Mouse (Mus musculus): ENCODE measurements around the gene Borcs6. TPM values are rescaled to one million over a fixed set of nuclear protein-coding genes. Genes with fewer than 3 reads are reported as not detected.

Borcs6 gene
- polyA plus RNA-seq, 1 experiment = 22.1 TPM

- TF ChIP-seq POLR2A (IDR thresholded peaks at IDR 0.05; ENCODE audit: borderline replicate concordance, extremely low read depth, insufficient read depth, insufficient read length, poor library complexity, severe bottlenecking) (no peak), CTCF (IDR thresholded peaks at IDR 0.05; ENCODE audit: borderline replicate concordance, extremely low read depth, insufficient read depth, insufficient read length) (no peak)
- no peak for DNase-seq (ENCODE audit: low read depth)
Measured at GRCm38 (mm10) chr11:69064259-69065133, 5.0 kb downstream of the Borcs6 start.

- TF ChIP-seq CTCF (IDR thresholded peaks at IDR 0.05; ENCODE audit: borderline replicate concordance, extremely low read depth, insufficient read depth, insufficient read length) (no peak), POLR2A (IDR thresholded peaks at IDR 0.05; ENCODE audit: borderline replicate concordance, extremely low read depth, insufficient read depth, insufficient read length, poor library complexity, severe bottlenecking) (no peak)
- DNase-seq (ENCODE audit: low read depth) = no peak
Measured at GRCm38 (mm10) chr11:69065394-69065925, 5.9 kb downstream of the Borcs6 start.

- no peak for TF ChIP-seq POLR2A (IDR thresholded peaks at IDR 0.05; ENCODE audit: borderline replicate concordance, extremely low read depth, insufficient read depth, insufficient read length, poor library complexity, severe bottlenecking)
- TF ChIP-seq CTCF (IDR thresholded peaks at IDR 0.05; ENCODE audit: borderline replicate concordance, extremely low read depth, insufficient read depth, insufficient read length) = no peak
- peak; percentile 63 for DNase-seq (ENCODE audit: low read depth)
Measured at GRCm38 (mm10) chr11:69066163-69066861, 6.8 kb downstream of the Borcs6 start.

- peak; percentile 92 for DNase-seq (ENCODE audit: low read depth)
- TF ChIP-seq POLR2A (IDR thresholded peaks at IDR 0.05; ENCODE audit: borderline replicate concordance, extremely low read depth, insufficient read depth, insufficient read length, poor library complexity, severe bottlenecking) (no peak), CTCF (IDR thresholded peaks at IDR 0.05; ENCODE audit: borderline replicate concordance, extremely low read depth, insufficient read depth, insufficient read length) (peak; percentile 87; the same call in 1 of the 2 replicates)
Measured at GRCm38 (mm10) chr11:69066956-69067355, 7.4 kb downstream of the Borcs6 start.

- TF ChIP-seq POLR2A (IDR thresholded peaks at IDR 0.05; ENCODE audit: borderline replicate concordance, extremely low read depth, insufficient read depth, insufficient read length, poor library complexity, severe bottlenecking) (no peak), CTCF (IDR thresholded peaks at IDR 0.05; ENCODE audit: borderline replicate concordance, extremely low read depth, insufficient read depth, insufficient read length) (no peak)
- DNase-seq (ENCODE audit: low read depth) = no peak
Measured at GRCm38 (mm10) chr11:69067601-69068000, 8.1 kb downstream of the Borcs6 start.

GRCm38 (mm10) chr11:69070093-69070492 is 10.6 kb downstream of the Borcs6 start:
- TF ChIP-seq POLR2A (IDR thresholded peaks at IDR 0.05; ENCODE audit: borderline replicate concordance, extremely low read depth, insufficient read depth, insufficient read length, poor library complexity, severe bottlenecking) (no peak), CTCF (IDR thresholded peaks at IDR 0.05; ENCODE audit: borderline replicate concordance, extremely low read depth, insufficient read depth, insufficient read length) (no peak)
- DNase-seq (ENCODE audit: low read depth) = no peak

GRCm38 (mm10) chr11:69070590-69071222 is 11.2 kb downstream of the Borcs6 start, which contains the start of gene Tmem107:
Tmem107 (plus strand) TSS chr11:69070806.
- DNase-seq (ENCODE audit: low read depth) = peak; percentile 98
- TF ChIP-seq POLR2A (IDR thresholded peaks at IDR 0.05; ENCODE audit: borderline replicate concordance, extremely low read depth, insufficient read depth, insufficient read length, poor library complexity, severe bottlenecking) (peak; percentile 64; the same call in 1 of the 2 replicates), CTCF (IDR thresholded peaks at IDR 0.05; ENCODE audit: borderline replicate concordance, extremely low read depth, insufficient read depth, insufficient read length) (no peak)

GRCm38 (mm10) chr11:69071262-69071661 is 11.7 kb downstream of the Borcs6 start:
- DNase-seq (ENCODE audit: low read depth) = no peak
- TF ChIP-seq CTCF (IDR thresholded peaks at IDR 0.05; ENCODE audit: borderline replicate concordance, extremely low read depth, insufficient read depth, insufficient read length) = no peak
- TF ChIP-seq POLR2A (IDR thresholded peaks at IDR 0.05; ENCODE audit: borderline replicate concordance, extremely low read depth, insufficient read depth, insufficient read length, poor library complexity, severe bottlenecking) = no peak

- TF ChIP-seq CTCF (IDR thresholded peaks at IDR 0.05; ENCODE audit: borderline replicate concordance, extremely low read depth, insufficient read depth, insufficient read length) = no peak
- no peak for TF ChIP-seq POLR2A (IDR thresholded peaks at IDR 0.05; ENCODE audit: borderline replicate concordance, extremely low read depth, insufficient read depth, insufficient read length, poor library complexity, severe bottlenecking)
- DNase-seq (ENCODE audit: low read depth) = no peak
Measured at GRCm38 (mm10) chr11:69072234-69072633, 12.7 kb downstream of the Borcs6 start.

- TF ChIP-seq POLR2A (IDR thresholded peaks at IDR 0.05; ENCODE audit: borderline replicate concordance, extremely low read depth, insufficient read depth, insufficient read length, poor library complexity, severe bottlenecking) = no peak
- TF ChIP-seq CTCF (IDR thresholded peaks at IDR 0.05; ENCODE audit: borderline replicate concordance, extremely low read depth, insufficient read depth, insufficient read length) = no peak
- no peak for DNase-seq (ENCODE audit: low read depth)
Measured at GRCm38 (mm10) chr11:69072666-69073064, 13.1 kb downstream of the Borcs6 start.

All from brain, embryonic 14.5 days (tissue).